Mouse (Mus musculus) embryonic facial prominence, embryonic 14.5 days (tissue): ENCODE results near the gene Arhgef40. TPM values are rescaled to one million over a fixed set of nuclear protein-coding genes. Genes with fewer than 3 reads are reported as not detected.

Experiments
- ATAC-seq: fragments of 200-750 bp; cut with Nextera tagmentation; 2 replicates; pipeline ENCODE4 v1.8.0; 2017; ENCODE audit warnings: low read depth, moderate number of reproducible peaks, moderate TSS enrichment
- DNase-seq: peaks from one replicate; pipeline ENCODE4 v3.0.0-alpha.2; 2015; ENCODE audit warnings: low spot score
- H3K27ac ChIP-seq: fragments of 300-500 bp; sonication (generic); replicated peaks from 2 replicates; pipeline ENCODE4 v1.5.1; 2014; ENCODE audit warnings: low read depth, mild to moderate bottlenecking, low read length, moderate library complexity
- H3K27me3 ChIP-seq: fragments of 300-500 bp; sonication (generic); replicated peaks from 2 replicates; pipeline ENCODE4 v1.6.1; 2014; ENCODE audit warnings: low read length; ENCODE audit not compliant: control insufficient read depth, insufficient read depth
- H3K36me3 ChIP-seq: fragments of 300-500 bp; sonication (generic); 2 replicates; pipeline ENCODE4 v1.6.1; 2014; ENCODE audit warnings: low read length, mixed read lengths; ENCODE audit not compliant: control insufficient read depth, insufficient read depth
- H3K4me1 ChIP-seq: fragments of 300-500 bp; sonication (generic); 2 replicates; pipeline ENCODE4 v1.6.1; 2014; ENCODE audit warnings: antibody characterized with exemption, low read length; ENCODE audit not compliant: control insufficient read depth, insufficient read depth
- H3K4me2 ChIP-seq: fragments of 300-500 bp; sonication (generic); 2 replicates; pipeline ENCODE4 v1.6.1; 2014; ENCODE audit warnings: low read depth, mild to moderate bottlenecking, low read length, moderate library complexity, mixed read lengths
- H3K4me3 ChIP-seq: fragments of 300-500 bp; sonication (generic); 2 replicates; pipeline ENCODE4 v1.5.1; 2014; ENCODE audit warnings: low read depth, mild to moderate bottlenecking, low read length
- H3K9ac ChIP-seq: fragments of 300-500 bp; sonication (generic); 2 replicates; pipeline ENCODE4 v1.6.1; 2014; ENCODE audit warnings: low read depth, mild to moderate bottlenecking, low read length, moderate library complexity, mixed read lengths
- H3K9me3 ChIP-seq: fragments of 300-500 bp; sonication (generic); 2 replicates; pipeline ENCODE4 v1.6.1; 2016; ENCODE audit warnings: low read length; ENCODE audit not compliant: control insufficient read depth
- WGBS: fragments of 180-500 bp; shearing (Covaris S2); extraction: QIAGEN DNeasy Blood & Tissue Kit; methylation state at CpG from one replicate; pipeline ENCODE4 v1.1.7; 2014; 5-methylcytosine and 5-hydroxymethylcytosine counted together
- polyA plus RNA-seq: library from polyadenylated mRNA; unstranded; fragments of >200 nt; fragmentation: Nextera tagmentation; extraction: Ambion mirVana; gene quantifications from 2 replicates; pipeline ENCODE4 v1.2.1, GENCODE M21; 2014

Arhgef40 gene
- polyA plus RNA-seq, 1 experiment from 2014 or later, result 113 TPM

DNA sequence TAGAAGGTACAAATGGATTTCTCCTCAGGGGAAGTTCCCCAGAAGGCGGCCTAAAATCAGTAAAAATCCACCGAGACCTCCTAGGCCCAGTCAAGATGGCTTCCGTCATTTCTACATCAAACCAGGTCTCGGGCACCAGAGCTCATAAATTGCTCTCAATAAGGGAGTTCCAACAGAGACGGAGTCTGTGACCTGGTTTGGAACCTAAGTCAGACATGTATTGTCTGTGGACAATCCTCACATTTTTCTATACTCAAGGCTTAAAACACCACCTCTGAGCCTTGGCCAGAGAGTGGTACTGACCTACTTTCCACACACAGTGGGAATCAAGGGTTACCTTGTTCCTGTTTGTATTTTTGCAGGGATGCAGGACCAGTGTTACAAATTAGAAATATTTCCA lies 28.0 kb downstream of the Arhgef40 start:
- H3K36me3 ChIP-seq, result peaks cover 11% of the 10 kb centered on the region
- DNase-seq, result no peak
- no peak overlapping the region for H3K9ac ChIP-seq
- peaks cover 17% of the 10 kb centered on the region for H3K4me1 ChIP-seq
- H3K9me3 ChIP-seq, result no peaks in the 10 kb centered on the region
- H3K27me3 ChIP-seq, result no peaks in the 10 kb centered on the region
- no peak for ATAC-seq
- H3K4me3 ChIP-seq, result no peak overlapping the region
- H3K4me2 ChIP-seq, result peak overlapping the region; percentile 60; the same call in 1 of the 2 replicates
- 69% methylated on average over 5 of the region's 5 CpGs for WGBS
- H3K27ac ChIP-seq, result 0 out of 2 replicates have a peak overlapping the region, but pooled peaks have one; percentile 93

DNA sequence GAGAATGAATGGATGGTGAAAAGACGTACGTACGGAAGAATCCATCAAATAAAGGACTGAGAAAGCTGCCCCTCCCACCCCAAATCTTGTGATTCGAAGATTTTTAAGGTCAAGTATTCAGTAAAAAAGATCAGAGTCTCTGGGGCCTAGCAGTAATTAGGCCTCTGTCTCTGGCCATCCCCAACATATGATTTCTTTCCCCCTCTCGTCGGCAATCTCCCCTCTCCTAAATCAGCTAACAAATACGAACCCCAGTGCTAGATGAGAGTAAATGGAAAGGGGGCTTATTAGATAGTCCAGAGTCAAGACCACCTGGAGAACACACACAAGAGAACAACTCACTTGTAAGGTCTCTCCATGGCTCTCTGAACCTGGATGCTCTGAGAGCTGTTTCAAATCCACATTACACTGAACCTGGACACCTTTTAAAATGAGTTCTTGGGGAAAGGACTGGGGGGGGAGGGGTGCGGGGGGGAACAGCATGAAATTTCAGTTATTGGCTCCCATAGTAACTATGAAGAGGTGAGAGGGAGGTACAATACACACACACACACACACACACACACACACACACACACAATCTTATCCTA lies 28.6 kb downstream of the Arhgef40 start:
- H3K36me3 ChIP-seq, result peaks cover 9% of the 10 kb centered on the region
- ATAC-seq, result no peak
- peaks cover 17% of the 10 kb centered on the region for H3K4me1 ChIP-seq
- H3K27ac ChIP-seq, result peak overlapping the region; percentile 93
- DNase-seq, result no peak
- 44% methylated on average over 8 of the region's 8 CpGs for WGBS
- H3K4me2 ChIP-seq, result peak overlapping the region; percentile 60
- H3K9ac ChIP-seq, result peak overlapping the region; percentile 82
- peak overlapping the region; percentile 65 for H3K4me3 ChIP-seq
- no peaks in the 10 kb centered on the region for H3K27me3 ChIP-seq
- no peaks in the 10 kb centered on the region for H3K9me3 ChIP-seq

DNA sequence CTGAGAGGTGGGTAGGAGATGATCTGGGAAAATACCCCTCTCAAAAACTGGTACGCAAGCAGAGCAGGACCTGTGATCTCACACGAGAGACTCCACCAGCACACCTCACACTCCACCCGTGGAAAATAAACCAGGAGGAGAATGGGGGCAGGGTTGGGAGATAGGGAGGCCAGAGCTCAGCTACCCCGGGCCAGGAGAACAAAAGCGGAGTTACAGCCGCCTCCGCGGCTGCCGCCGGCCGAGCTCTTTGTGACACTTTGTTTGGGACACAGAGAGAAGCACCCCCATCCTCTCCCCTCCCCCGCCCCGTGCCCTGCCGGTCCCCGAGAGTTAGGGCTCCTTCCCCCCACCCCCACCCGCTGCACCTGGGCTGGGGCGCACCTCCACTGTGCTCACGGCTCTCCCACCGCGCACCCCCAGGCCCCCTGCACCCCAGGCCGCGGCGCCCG lies 29.3 kb downstream of the Arhgef40 start:
- Histone ChIP-seq H3K27ac (peak overlapping the region; percentile 93), H3K27me3 (no peaks in the 10 kb centered on the region), H3K4me1 (peaks cover 20% of the 10 kb centered on the region), H3K4me3 (peak overlapping the region; percentile 65), H3K4me2 (peak overlapping the region; percentile 60), H3K9ac (peak overlapping the region; percentile 82), H3K9me3 (no peaks in the 10 kb centered on the region), H3K36me3 (peaks cover 3% of the 10 kb centered on the region; the same call in 1 of the 2 replicates)
- DNase-seq, result peak; percentile 51
- peak; percentile 10; the same call in 1 of the 2 replicates for ATAC-seq
- 3% methylated on average over 9 of the region's 24 CpGs for WGBS

DNA sequence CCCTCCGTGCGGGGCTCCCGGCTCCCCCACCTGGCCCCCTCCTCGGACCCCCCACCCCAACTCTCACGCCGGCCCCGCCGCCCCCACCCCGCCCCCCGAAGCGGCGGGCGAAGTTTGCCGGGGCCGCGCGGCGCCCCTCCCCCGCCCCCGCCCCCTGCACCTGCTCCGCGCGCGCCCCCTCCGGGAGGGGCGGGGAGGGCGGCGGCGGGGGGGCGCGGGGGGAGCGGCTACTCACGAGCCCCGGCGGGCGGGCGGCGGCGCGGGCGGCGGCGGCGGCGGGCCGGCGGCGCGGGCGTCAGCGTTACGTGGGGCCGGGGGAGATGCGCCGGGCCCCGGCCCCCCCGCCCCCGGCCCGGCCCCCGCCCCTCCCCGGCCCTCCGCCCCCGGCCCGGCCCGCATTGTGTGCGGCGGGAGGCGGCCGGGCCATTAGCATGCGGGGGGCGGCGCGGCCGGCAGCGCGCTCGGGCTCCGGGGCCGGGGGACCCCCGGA lies 29.8 kb downstream of the Arhgef40 start:
- ATAC-seq (peak; percentile 11; the same call in 1 of the 2 replicates), DNase-seq (no peak)
- peak overlapping the region; percentile 82 for H3K9ac ChIP-seq
- peaks cover 19% of the 10 kb centered on the region for H3K4me1 ChIP-seq
- H3K36me3 ChIP-seq, result no peaks in the 10 kb centered on the region
- no peaks in the 10 kb centered on the region for H3K9me3 ChIP-seq
- peak overlapping the region; percentile 93 for H3K27ac ChIP-seq
- peak overlapping the region; percentile 60 for H3K4me2 ChIP-seq
- H3K27me3 ChIP-seq, result no peaks in the 10 kb centered on the region
- WGBS, result 0% methylated on average over 1 of the region's 80 CpGs
- peak overlapping the region; percentile 65 for H3K4me3 ChIP-seq

DNA sequence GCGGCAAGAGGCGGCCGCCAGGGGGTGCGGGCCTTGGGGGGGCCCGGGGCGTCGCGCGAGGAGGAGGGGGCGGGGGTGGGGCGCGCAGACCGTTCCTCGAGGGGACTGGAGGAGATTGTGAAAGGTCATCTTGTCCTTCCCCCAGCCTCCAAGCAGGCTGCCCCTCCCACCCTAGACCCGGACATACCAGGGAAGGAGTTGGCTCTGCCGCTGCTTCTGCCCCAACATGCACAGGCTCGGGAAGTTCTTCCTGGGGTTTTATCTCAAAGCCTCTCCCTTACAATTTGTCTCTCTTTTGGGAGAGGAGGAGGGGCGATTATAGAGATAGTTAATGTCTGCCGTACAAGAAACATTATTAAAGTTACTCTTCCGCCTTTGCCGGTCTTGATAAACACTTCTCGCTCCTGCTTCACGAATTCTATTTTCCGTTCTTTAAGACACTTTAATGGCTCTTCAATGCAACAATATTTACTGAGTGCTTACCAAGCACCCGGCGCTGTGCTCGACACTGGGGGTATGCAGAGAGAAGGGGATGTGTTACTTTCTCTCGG lies 30.3 kb downstream of the Arhgef40 start:
- Histone ChIP-seq H3K27ac (peak overlapping the region; percentile 93), H3K4me2 (peak overlapping the region; percentile 60), H3K36me3 (no peaks in the 10 kb centered on the region), H3K9ac (peak overlapping the region; percentile 82), H3K9me3 (no peaks in the 10 kb centered on the region), H3K4me3 (peak overlapping the region; percentile 65), H3K4me1 (peaks cover 17% of the 10 kb centered on the region), H3K27me3 (no peaks in the 10 kb centered on the region)
- under 1% methylated on average over 14 of the region's 28 CpGs for WGBS
- DNase-seq (peak; percentile 90), ATAC-seq (peak; percentile 35)

DNA sequence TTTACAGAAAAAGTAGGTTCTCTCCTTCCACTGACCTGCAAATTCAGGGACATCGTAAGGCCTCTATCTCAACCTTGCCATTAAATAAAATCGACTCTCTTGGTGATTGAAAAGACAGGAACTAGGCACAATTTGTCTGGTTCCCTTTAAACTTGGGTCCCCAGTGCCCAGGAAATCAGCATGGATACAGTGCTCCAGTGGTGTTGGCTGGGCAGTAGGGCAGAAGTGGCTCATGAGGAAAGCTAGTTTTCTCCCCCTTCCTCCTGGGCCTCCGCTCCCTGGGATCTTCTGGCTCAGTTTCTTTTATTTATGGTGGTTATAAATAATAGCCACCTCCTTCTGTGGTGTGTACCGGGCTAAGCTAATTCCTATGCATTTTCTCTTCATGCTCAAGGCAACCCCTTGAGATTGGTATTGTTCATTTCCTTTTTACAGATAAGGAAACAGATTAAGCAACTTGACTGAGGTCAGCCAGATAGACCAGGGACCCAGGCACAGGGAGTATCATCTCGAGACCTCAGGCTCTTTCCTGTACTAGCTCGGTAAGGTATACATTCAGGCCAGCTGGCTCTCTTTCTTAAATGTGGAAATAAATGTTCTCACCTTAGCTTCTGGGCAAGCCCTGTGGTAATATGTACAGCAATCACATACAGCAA lies 31.1 kb downstream of the Arhgef40 start, which contains the start of gene Tmem253:
Gene Tmem253, plus strand, starts transcription at position 214 of the 656 bp plus-strand sequence.
- H3K36me3 ChIP-seq, result no peaks in the 10 kb centered on the region
- H3K27me3 ChIP-seq, result no peaks in the 10 kb centered on the region
- no peak for DNase-seq
- peak within 1 kb of the TSS; percentile 60 for H3K4me2 ChIP-seq
- H3K9me3 ChIP-seq, result no peaks in the 10 kb centered on the region
- H3K9ac ChIP-seq, result peak within 1 kb of the TSS; percentile 82
- H3K27ac ChIP-seq, result peak within 1 kb of the TSS; percentile 93
- H3K4me1 ChIP-seq, result peaks cover 15% of the 10 kb centered on the region
- 42% methylated on average over 6 of the region's 6 CpGs for WGBS
- peak within 1 kb of the TSS; percentile 65 for H3K4me3 ChIP-seq
- no peak for ATAC-seq

DNA sequence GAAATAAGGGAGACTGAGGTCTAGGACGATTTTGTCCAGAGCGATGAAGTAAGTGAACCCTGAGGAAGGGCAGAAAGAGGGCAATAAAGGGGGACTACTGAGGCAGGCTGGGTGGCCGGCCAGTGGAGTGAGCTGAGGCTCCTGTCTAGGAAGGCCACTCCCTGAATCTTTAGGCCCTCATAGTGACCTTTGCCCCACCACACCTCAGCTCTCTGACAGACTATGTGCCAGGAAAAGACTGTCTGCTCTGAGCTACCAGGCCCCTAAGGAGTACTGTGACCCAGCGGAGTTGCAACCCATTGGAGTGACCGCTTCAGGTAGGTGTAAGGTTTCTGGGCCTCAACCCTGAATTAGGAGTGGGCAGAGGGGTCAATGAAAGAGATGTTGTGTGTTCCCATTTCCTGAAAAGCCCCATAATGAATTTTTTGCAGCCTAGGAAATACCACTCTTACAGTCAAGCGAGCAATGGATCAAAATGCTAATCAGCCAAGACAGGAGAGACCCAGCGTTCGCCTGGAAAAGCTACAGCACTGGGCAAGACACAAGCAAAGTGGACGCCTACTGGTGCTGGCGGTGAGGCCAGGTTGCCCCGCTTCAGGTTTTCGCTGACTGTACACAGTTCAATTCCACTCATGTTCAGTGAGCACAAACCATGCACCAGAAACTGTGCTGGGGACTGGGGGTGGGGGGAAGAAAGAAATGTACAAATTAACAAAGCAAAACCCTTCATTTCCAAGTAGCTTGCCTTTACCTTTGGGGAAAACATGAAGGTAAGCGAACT lies 32.3 kb downstream of the Arhgef40 start:
- Histone ChIP-seq H3K27ac (no peak overlapping the region), H3K4me3 (no peak overlapping the region), H3K27me3 (no peaks in the 10 kb centered on the region), H3K4me1 (peaks cover 14% of the 10 kb centered on the region; the same call in 1 of the 2 replicates), H3K9me3 (no peaks in the 10 kb centered on the region), H3K9ac (no peak overlapping the region), H3K4me2 (no peak overlapping the region), H3K36me3 (no peaks in the 10 kb centered on the region)
- ATAC-seq, result no peak
- no peak for DNase-seq
- WGBS, result 78% methylated on average over 13 of the region's 13 CpGs

DNA sequence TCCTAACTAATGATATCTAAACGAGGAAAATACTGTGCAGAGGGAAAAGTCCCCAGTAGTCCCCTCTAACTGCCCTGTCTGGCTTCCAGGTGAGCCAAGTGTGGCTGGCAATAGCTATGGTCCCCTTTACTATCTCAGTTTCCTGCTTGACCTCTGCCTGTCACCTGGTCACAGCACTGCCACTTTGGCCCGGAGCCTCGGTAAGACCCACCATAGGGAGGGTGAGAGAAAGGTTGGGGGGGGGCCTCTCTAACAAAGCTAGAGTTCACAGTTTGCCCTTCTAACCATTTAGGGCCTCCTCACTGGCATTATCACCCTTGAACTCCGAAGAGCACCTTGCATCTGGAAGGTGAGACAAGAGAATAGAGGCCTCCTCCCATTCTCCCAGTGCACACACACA lies 33.1 kb downstream of the Arhgef40 start:
- WGBS, result 71% methylated on average over 4 of the region's 4 CpGs
- Histone ChIP-seq H3K4me3 (no peak overlapping the region), H3K4me1 (peaks cover 21% of the 10 kb centered on the region; the same call in 1 of the 2 replicates), H3K9me3 (no peaks in the 10 kb centered on the region), H3K27me3 (no peaks in the 10 kb centered on the region), H3K27ac (no peak overlapping the region), H3K9ac (no peak overlapping the region), H3K36me3 (no peaks in the 10 kb centered on the region), H3K4me2 (no peak overlapping the region)
- DNase-seq (no peak), ATAC-seq (no peak)
